Mouse (Mus musculus) left cerebral cortex, postnatal 36 days (tissue): ENCODE data around the gene Pnma1. TPM values are rescaled to one million over a fixed set of nuclear protein-coding genes. Genes with fewer than 3 reads are reported as not detected.
"Not testable (repeated sequence)": the region's sequence is repeated elsewhere in the genome, so short reads cannot be mapped to it uniquely, and the experiment has no call there.

ENCODE experiments used
- DNase-seq, 2 experiments: peaks; one replicate each; pipeline ENCODE4 v3.0.0; 2021 to 2022; ENCODE audit warnings: low spot score in 2 of 2, mixed read lengths in 1 of 2
- intact Hi-C: fragments of 180-260 bp; cut with DNase I; formaldehyde crosslinking; loops from one replicate; pipeline ENCODE4 v1.15.1; 2025
- total RNA-seq, 2 experiments: library from RNA; stranded (reverse); gene quantifications; 2 replicates each; pipeline ENCODE4 v1.2.3; 2021

Pnma1 gene
- total RNA-seq, 2 experiments from 2014 or later = 3.6 to 6.0 TPM

DNA sequence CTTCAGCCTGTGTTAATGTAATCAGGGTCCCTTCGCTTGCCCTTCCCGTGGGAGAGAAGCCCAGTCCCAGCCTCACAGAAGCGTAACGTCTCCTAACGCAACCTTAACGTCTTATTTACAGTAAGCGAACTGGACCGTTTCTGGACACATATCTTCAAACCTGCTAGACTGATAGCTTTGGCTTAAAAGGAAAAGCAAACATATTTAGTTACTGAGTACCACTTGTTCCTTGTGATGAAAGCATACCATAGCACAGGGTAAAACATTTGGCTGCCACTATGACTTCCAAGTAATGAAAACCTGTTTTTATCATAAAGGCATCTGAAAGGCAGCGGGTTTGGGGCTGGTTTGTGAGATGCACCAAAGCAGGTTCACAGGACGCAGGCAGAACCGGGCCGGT, 22.4 kb downstream of the Pnma1 start:
- DNase-seq = no peak
- intact Hi-C loops = no loop called here

DNA sequence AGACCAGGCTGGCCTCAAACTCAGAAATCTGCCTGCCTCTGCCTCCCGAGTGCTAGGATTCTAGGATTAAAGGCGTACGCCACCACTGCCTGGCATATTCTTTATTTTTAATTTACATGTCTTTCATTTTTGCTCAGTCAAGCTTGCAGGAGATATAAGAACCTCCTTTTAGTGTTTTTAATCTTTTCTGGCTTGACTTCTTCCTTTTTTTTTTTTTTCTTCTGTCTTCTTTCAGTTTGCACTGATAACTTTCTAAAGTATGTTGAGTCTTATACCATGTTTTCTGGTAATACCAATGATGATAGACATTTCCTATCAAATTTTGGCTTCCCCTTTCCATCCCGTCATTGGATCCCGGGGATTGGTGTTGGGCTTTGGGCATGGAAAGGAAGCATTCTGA, 28.7 kb downstream of the Pnma1 start:
- intact Hi-C loops = no loop called here
- no peak for DNase-seq

DNA sequence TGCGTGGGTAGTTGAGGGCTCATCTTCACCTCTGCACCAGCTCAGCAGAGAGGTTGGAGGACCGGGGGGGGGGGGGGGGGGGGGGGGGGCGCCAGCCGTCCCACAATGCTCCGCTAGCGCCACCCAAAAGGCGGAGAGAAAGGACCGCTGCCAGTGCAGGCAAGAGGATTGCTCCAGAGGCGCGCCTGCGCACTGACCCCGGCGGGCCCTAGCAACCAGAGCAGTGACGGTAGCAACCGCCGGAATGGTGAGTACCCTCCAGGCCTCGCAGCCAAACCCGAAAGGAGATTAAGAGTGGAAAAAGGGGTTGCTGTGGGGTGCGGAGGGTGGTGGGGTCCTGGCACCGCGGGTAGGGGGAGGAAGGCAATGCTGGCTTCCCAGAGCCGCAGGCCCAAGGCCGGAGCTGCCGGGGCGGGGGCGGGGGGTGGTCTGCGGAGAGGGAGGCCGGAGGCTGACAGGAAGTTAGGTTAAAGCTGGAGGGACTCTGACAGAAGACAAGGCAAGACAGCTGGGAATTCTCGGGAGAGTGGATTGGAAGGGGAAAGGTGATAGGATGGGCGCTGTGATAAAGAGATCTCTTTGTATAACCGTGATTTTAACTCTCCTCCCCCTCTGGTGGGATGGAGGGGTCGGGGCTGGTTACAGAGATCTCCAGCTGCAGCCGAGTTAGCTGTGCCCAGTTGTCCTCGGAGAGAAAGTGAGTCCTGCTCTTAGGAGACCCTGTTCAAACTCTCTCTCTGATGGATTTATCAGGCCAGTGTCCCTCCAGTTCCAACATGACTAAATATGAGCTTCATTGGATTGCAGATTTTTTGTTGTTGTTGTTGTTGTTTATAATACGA, 33.9 kb downstream of the Pnma1 start, which contains the start of gene Dnal1:
TSS of gene Dnal1 (plus strand) at position 214 of the 842 bp plus-strand sequence.
- peak; percentile 85 to 87 for DNase-seq
- intact Hi-C loops = no loop called here

- intact Hi-C loops = no loop called here
- no peak for DNase-seq
These were observed 34.6 kb downstream of the Pnma1 start for GRCm38 (mm10) chr12:84113676-84114075.

- no peak for DNase-seq
- intact Hi-C loops = no loop called here
These were observed 37.5 kb downstream of the Pnma1 start for GRCm38 (mm10) chr12:84110814-84111213.

DNA sequence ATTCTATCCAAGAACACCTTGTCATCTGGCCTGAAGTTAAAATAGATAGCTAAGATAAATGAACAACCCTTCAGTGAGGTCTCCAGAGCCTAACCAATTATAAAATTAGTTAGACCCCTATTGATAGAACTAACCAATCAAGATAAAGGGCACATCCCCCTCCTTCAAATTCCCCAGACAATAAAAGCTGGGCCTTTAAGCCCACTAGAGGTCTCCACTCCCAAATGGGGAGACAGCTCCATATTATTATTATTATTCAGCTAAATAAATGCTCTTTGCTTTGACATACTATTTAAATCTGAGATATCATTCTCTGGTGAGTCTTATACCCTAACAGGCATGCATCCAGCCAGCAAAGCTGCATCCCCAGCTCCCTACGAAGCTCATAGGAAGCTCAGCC, 38.4 kb downstream of the Pnma1 start:
- DNase-seq = no peak
- intact Hi-C loops = no loop called here

- no peak for DNase-seq
- intact Hi-C loops = no loop called here
These were observed 40.6 kb downstream of the Pnma1 start for GRCm38 (mm10) chr12:84107692-84108091.

- no peak for DNase-seq
- intact Hi-C loops = no loop called here
These were observed 41.3 kb downstream of the Pnma1 start for GRCm38 (mm10) chr12:84107012-84107411.

- intact Hi-C loops = no loop called here
- DNase-seq = no peak
These were observed 46.8 kb downstream of the Pnma1 start for GRCm38 (mm10) chr12:84101493-84101845.

GRCm38 (mm10) chr12:84100604-84101492, 47.4 kb downstream of the Pnma1 start, which contains the start of gene Acot6:
Gene Acot6 (plus strand): TSS chr12:84100654.
- intact Hi-C loops = not testable (repeated sequence)

GRCm38 (mm10) chr12:84100071-84100470, 48.2 kb downstream of the Pnma1 start:
- intact Hi-C loops = no loop called here
- DNase-seq = no peak

More at GRCm38 (mm10) chr12:84100604-84101492, 47.4 kb downstream of the Pnma1 start, which contains the start of gene Acot6:
- DNase-seq = peak; percentile 47 to 48

DNA sequence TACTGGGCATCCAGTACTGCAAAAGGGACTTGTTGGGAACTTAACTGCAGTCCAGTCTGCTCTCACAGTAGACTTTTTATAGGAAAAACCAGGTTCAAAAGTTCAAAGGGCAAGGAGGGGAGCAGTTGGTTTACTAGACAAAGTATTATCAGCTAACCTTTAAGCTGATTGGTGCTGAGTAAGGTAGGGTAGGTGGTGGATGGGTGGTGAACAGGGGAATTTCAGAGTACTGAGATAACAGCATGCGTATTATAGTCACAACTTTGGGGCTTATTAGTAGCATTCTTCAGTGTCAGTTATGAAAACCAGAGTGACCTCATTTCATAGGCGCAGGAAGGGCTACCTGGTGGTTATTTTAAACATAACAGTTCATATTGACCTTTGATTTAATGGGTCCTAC, 48.7 kb downstream of the Pnma1 start:
- DNase-seq = no peak
- intact Hi-C loops = no loop called here

Other genes with a start within 250 kb of the Pnma1 start
- 10 to 100 TPM; 59.4 to 76.9 TPM for gene Numb, start 226.6 kb downstream of the Pnma1 start, total RNA-seq
- 10 to 100 TPM; 14.7 to 20.1 TPM for gene Riox1, start 197.9 kb downstream of the Pnma1 start, total RNA-seq
- not detected for gene Heatr4, start 163.6 kb downstream of the Pnma1 start, total RNA-seq
- 10 to 100 TPM; 10.7 TPM for gene Acot2, start 160.6 kb downstream of the Pnma1 start, total RNA-seq
- gene Acot1, start 139.0 kb downstream of the Pnma1 start, total RNA-seq = 10 to 100 TPM; 10.3 to 18.9 TPM
- 1 to 10 TPM; 2.1 to 2.8 TPM for gene Acot4, start 110.1 kb downstream of the Pnma1 start, total RNA-seq
- gene Gm49366, start 109.6 kb downstream of the Pnma1 start, total RNA-seq = not detected
- gene Acot3, start 96.3 kb downstream of the Pnma1 start, total RNA-seq = 1 to 10 TPM; 3.2 to 3.6 TPM
- gene Acot5, start 79.2 kb downstream of the Pnma1 start, total RNA-seq = 1 to 10 TPM; 4.9 to 6.2 TPM
- gene Acot6, start 47.8 kb downstream of the Pnma1 start, total RNA-seq = 1 to 10 TPM; 3.6 to 3.7 TPM
- gene Dnal1, start 34.1 kb downstream of the Pnma1 start, total RNA-seq = 100 to 1,000 TPM in 1 of 2 experiments, 10 to 100 TPM in 1; 86.7 to 102 TPM
- 10 to 100 TPM; 17.2 to 18.5 TPM for gene Elmsan1, start 70.4 kb upstream of the Pnma1 start, total RNA-seq
- 10 to 100 TPM; 34.5 to 39.6 TPM for gene Ptgr2, start 136.7 kb upstream of the Pnma1 start, total RNA-seq
- 10 to 100 TPM; 30.7 to 39.5 TPM for gene Zfp410, start 168.4 kb upstream of the Pnma1 start, total RNA-seq
- 10 to 100 TPM; 25.1 to 29.4 TPM for gene Coq6, start 213.2 kb upstream of the Pnma1 start, total RNA-seq
- 10 to 100 TPM; 11.7 to 13.2 TPM for gene Fam161b, start 213.3 kb upstream of the Pnma1 start, total RNA-seq